Mouse (Mus musculus) cerebellum, postnatal 4 days (tissue): ENCODE data around the gene Golga2.
"Not testable (repeated sequence)": the region's sequence is repeated elsewhere in the genome, so short reads cannot be mapped to it uniquely, and the experiment has no call there.

ENCODE experiments used
- DNase-seq, 2 experiments: peaks; one replicate each; pipeline ENCODE4 v3.0.0; 2022; ENCODE audit warnings: low spot score in 2 of 2, mixed read lengths in 1 of 2

The Golga2 gene

GRCm38 (mm10) chr2:32288371-32288931 is 1.3 kb downstream of the Golga2 start:
- DNase-seq: no peak

DNA sequence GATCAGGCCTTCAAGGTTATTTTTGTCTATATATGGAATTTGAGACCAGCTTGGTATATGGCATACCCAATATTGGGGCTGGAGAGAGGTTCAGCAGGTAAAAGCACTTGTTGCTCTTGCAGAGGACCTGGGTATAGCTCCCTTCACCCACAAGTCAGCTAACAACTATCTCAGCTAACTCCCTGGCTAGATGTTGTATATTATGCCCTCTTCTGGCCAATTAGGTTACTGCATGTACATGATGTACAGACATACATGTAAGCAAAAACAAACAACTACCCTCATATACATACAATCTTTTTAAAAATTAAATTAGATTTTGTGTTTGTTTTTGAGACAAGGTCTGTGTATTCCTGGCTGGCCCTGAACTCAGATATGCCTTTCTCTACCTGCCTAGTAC is 2.4 kb downstream of the Golga2 start:
- no peak for DNase-seq

GRCm38 (mm10) chr2:32294348-32294747 is 7.2 kb downstream of the Golga2 start:
- DNase-seq: no peak

- no peak for DNase-seq
These were observed 8.1 kb downstream of the Golga2 start for GRCm38 (mm10) chr2:32295285-32295684.

DNA sequence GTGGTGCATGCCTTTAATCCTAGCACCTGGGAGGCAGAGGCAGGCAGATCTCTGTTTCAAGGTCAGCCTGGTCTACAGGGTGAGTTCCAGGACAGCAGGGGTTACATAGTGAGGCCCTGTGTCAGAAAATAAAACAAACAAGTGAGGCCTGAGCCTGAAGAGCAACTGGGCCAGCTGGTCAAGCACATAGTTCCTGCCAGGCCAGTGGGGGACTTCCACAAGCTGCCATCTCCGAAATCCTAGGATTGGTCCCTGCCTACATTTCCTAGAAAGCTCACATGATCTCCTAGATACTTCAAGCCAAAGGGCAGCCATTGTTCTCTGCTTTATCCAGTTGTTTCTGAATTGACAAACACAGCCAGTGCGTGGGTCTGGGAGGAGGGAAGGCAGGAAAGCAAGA is 8.7 kb downstream of the Golga2 start:
- not testable (repeated sequence) for DNase-seq

DNA sequence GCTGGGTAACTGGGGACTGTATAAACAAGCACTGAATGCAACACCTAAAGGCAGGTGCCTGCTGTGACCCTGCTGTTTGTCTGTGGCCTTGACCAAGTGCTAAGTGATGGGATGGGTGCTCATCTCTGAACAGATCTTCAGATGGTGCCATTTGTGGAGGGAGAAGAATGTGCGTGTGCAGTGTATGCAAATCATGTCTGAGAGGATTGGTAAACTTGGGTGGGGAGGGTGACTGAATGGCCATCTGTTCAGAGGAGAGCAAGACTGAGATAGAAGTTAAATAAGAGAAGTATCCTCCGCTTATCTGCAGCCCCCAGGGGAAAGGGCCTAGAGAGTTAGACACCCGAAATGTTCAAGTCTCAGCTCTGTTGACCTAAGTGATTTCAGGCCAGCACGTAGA is 12.3 kb downstream of the Golga2 start:
- DNase-seq: no peak

DNA sequence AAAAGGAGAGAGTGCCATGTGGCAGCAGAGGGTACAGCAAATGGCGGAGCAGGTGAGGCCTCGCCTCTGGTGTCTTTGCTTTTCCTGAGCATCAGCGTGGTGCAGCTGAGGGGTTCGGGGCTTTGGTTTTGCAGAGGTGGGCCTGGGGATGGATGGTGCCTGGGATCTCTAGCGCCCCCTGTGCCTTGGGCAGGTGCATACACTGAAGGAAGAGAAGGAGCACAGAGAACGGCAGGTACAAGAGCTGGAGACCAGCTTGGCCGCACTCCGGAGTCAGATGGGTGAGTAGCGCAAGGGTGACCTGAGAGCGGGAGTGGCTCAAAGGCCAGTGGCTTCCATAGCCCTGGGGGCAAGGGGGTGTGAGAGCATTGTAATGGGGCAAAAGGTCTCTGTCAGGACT is 15.8 kb downstream of the Golga2 start:
- DNase-seq: no peak

DNA sequence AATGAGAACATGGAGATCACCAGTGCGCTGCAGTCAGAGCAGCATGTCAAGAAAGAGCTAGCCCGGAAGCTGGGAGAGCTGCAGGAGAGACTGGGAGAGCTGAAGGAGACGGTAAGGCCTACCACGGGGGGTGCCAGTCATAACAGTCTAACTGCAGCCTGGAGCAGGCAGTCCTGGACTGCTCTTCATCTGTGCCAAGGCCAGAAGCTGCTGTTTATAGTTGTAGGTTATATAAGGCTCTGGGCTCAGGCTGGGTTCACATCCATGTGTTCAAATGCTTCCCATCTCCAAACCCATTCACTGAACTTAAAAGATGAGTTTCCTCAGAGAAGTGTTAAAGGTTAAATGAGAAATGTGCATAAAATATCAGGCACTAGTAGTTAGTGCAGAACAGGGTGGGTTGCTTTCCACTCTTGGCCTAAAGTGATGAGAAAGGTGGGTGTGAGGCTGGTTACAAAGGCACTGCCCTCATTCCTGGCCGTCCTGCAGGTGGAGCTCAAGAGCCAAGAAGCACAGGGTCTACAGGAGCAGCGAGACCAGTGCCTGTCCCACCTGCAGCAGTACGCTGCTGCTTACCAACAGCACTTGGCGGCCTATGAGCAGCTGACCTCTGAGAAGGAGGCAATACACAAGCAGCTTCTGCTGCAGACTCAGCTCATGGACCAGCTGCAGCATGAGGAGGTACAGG is 17.1 kb downstream of the Golga2 start:
- DNase-seq: peak in 1 of 2 experiments; percentile 60

DNA sequence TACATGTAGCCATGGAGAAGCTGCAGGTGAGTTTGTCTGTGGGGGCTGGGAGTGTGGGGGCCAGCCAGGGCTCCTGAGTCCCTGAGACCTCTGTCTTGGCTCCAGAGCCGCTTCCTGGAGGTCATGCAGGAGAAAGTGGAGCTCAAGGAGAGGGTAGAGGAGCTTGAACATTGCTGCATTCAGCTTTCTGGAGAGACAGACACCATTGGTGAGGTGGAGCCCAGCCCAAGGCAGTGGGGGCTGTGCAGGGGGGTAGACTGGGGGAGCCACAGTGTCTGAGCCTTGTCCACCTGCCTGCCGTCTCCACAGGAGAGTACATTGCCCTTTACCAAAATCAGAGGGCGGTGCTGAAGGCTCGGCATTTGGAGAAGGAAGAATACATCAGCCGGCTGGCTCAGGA is 18.5 kb downstream of the Golga2 start:
- no peak for DNase-seq

- DNase-seq: no peak
These were observed 19.0 kb downstream of the Golga2 start for GRCm38 (mm10) chr2:32306176-32306575.

- no peak for DNase-seq
These were observed 20.1 kb downstream of the Golga2 start for GRCm38 (mm10) chr2:32307247-32307798.

GRCm38 (mm10) chr2:32307941-32308760 is 21.0 kb downstream of the Golga2 start:
- peak in 1 of 2 experiments; percentile 66 for DNase-seq

DNA sequence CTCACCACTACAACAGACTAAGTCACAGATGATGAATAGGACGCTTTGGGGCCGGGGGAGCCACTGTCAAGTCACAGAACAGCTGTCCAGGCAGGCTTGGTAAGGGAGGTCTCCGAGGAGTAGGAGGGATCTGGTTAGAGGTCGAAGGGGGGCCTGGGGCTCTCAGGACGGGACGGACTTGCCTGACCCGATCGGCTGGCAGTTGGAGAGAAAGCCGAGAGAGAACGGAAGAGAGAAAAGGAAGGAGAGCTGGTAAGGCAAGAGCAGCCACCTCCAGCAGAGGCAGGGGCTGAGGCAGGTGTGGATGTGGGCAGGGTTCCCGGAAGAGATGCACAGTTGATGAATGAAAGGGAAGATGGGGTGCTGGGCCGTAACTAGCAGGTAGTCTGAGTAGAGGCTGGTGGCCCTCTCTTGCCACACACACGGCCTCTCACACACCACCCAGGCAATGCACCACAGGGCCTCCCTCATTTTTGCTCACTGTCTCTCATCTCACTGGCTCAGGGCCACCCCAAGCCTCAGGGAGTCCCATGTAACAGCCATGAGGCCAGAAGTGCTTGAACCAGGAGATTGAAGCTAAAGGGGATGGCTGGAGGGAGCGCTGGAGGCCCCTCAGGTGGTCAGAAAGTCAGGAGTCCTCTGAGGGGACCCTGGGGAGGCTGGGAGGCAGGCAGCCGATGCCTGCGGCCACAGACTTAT is 21.8 kb downstream of the Golga2 start:
- no peak for DNase-seq

DNA sequence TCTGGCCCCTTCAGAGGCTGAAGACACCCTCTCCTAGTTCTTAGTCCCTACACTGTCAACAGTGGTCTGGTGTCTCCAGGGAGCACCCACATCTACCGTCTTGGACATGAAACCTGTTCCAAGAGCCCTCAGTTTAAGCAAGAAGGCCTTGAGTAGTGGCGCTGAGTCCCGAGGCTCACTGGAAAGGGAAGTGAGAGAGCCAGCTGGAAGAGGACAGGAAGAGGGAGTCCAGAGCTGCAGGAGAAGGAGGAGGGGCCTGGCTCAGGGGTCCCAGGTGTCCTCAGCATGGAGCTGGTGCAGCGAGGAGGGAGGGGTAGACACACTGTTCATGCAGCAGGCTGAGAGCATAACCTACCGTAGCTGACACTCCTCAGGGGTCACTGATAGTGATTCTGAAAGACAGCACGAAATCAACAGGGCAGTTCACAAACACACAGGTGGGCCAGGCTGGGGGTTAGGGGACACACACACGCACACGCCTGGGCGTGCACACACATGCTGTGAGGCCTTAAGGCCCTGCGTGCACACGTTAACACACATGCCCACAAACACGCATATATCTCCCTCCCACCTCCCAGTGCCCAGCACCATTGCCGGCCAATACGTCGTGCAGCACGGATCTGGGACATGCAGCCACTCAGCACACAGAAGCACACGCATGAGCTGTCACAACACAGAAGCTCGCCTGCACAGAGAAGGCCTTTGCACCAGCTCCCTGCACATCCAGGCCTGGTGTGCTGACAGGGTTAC is 23.1 kb downstream of the Golga2 start:
- peak in 1 of 2 experiments; percentile 16 for DNase-seq

DNA sequence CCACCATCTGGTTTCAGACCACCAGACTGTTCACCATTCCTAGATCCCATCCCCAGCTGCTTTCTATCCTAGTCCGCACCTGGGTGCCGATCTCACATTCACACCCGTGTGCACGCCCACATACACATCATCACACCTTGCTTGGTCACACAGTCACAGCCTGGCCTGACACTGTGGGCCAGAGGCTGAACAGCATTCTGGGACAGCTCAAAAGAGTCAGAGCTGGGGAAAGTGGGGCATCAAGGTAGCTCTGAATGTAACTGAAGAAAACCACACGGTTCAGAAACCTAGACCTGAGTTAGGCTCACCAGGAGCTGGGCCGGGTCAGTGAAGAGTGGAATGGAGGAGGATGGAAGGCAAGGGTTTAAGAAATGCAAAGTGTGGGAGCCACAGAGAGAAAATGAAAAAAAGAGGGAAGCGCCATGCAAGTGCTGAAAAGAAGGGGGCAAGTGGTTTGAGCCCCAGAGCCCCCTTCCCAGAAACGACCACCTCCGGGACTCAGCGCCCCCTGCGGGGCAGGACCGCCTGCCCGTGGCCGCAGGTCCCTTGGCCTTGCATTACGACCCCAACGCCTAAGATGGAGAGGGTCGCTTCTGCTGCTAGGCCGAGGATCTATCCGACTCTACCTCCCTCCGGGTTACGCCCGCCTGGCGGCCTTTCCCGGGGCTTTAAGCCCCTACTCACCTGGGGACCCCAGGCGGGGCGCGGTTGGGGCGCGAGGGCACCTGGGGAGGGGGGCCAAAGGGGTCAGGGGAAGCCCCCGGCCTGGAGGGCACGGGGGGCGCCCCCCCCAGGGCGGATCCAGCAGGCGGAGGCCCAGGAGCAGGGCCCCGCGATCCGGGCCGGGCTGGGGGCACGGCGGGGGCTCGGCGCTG is 24.5 kb downstream of the Golga2 start:
- DNase-seq: no peak

DNA sequence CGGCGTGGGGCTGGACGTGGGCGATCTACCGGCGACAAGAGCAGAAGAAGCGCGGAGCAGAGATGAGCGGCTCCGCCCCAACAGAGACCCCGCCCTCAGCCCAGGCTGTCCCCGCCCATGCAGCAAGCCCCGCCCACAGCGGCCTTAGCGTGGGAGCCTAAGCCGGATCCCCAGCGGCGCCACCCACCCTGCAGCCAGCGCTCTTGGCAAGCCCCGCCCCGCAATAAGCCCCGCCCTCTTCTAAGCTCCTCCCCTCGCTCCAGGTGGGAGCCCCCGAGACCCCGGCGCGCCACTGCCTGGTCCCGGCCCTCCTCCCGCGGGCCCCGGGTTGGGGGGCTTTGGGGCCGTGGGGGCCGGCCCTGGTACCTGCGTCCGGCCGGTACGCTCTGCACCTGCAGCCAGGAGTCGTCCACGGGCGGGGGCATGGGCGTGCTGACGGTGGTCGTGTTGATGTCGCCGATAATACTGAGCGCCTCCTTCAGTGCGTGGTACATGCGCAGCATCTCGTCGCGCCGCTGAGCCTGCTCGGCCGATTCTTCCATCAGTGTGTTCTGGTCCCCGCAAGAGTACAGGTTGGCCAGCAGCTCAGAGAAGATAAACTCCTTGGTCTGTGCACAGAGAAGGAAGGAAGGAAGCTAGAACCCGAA is 25.3 kb downstream of the Golga2 start:
- peak; percentile 58 to 84 for DNase-seq

DNA sequence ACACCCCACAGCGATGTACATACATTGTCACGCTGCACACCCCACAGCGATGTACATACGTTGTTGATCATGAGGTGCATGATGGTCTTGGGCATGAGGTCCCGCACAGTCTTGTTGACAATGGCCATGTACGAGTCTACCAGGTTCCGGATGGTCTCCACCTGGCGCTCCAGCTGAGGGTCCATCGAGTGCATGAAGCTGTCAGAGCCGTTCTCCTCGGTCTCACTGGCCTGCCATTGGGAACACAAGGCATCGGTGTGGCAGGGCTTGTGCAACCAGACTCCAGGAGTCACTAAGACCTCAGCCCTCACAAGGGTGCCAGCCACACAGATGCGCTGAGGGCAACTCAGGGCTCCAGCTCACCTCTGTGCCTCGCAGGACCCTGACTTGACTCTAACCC is 27.6 kb downstream of the Golga2 start:
- DNase-seq: no peak

- no peak for DNase-seq
These were observed 28.6 kb downstream of the Golga2 start for GRCm38 (mm10) chr2:32315751-32316150.

DNA sequence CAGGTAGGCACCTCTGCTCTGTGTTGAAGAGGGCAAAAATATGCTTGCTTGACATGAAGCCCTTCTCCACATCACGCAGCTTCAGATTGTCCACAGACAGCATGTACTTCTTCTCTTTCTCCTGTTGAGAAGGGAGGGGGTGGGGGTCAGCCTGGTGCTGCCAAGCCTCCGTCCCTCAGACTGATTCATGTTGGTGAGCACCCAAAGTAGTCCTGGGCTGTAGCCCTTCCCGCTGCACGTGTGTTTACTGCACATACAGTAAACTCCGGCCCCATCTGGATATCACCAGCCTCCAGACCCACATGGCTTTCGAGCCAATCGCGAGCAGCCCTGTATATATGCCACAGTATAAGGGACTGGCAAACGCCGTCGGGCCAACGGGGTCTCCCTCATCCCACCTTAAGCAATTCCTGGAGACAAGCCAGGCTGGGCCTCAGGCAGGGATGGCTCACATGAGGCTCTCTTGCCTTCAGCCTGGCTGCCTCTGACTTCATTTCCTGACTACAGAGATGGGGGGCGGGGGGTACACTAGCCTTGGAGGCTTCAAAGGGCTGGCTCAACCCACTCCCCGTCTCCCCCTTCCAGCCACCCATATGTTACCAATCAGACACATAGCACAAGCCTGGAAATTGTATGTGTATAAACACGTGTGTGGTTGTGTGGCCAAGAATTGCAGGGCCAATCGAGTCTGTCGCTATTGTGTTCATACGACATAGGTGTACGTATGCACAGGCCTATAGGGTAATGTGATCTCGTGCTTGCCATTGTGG is 29.9 kb downstream of the Golga2 start:
- no peak for DNase-seq
